Mouse (Mus musculus) c-Kit-positive CD71-negative TER-119-negative erythroid progenitor cells, embryonic 14.5 days (primary cell): ENCODE data around the gene Tsc22d3.
"Not testable (repeated sequence)": the region's sequence is repeated elsewhere in the genome, so short reads cannot be mapped to it uniquely, and the experiment has no call there.

Experiments used
- DNase-seq: peaks from one replicate; pipeline ENCODE4 v3.0.0-alpha.2; 2013; ENCODE audit warnings: low read depth

The Tsc22d3 gene

GRCm38 (mm10) chrX:140529074-140529561 is 71.3 kb downstream of the Tsc22d3 start:
- DNase-seq = no peak

GRCm38 (mm10) chrX:140527231-140527630 is 73.2 kb downstream of the Tsc22d3 start:
- no peak for DNase-seq

- DNase-seq = no peak
Observed at GRCm38 (mm10) chrX:140526253-140526618, 74.2 kb downstream of the Tsc22d3 start.

- no peak for DNase-seq
Observed at GRCm38 (mm10) chrX:140525604-140526252, 74.7 kb downstream of the Tsc22d3 start.

GRCm38 (mm10) chrX:140524231-140524630 is 76.2 kb downstream of the Tsc22d3 start:
- DNase-seq = no peak

- DNase-seq = no peak
Observed at GRCm38 (mm10) chrX:140522071-140522765, 78.2 kb downstream of the Tsc22d3 start.

- peak; percentile 79 for DNase-seq
Observed at GRCm38 (mm10) chrX:140520146-140521102, 80.0 kb downstream of the Tsc22d3 start.

GRCm38 (mm10) chrX:140518351-140518750 is 82.1 kb downstream of the Tsc22d3 start:
- no peak for DNase-seq

GRCm38 (mm10) chrX:140513379-140513778 is 87.1 kb downstream of the Tsc22d3 start:
- DNase-seq = no peak

GRCm38 (mm10) chrX:140511687-140512651 is 88.5 kb downstream of the Tsc22d3 start:
- DNase-seq = no peak

- no peak for DNase-seq
Observed at GRCm38 (mm10) chrX:140510696-140511429, 89.6 kb downstream of the Tsc22d3 start.

- DNase-seq = no peak
Observed at GRCm38 (mm10) chrX:140509817-140510216, 90.6 kb downstream of the Tsc22d3 start.

- not testable (repeated sequence) for DNase-seq
Observed at GRCm38 (mm10) chrX:140508791-140509190, 91.7 kb downstream of the Tsc22d3 start.

- no peak for DNase-seq
Observed at GRCm38 (mm10) chrX:140507377-140507776, 93.1 kb downstream of the Tsc22d3 start.

GRCm38 (mm10) chrX:140506436-140507180 is 93.9 kb downstream of the Tsc22d3 start:
- DNase-seq = no peak

GRCm38 (mm10) chrX:140505497-140506238 is 94.8 kb downstream of the Tsc22d3 start:
- DNase-seq = peak; percentile 76

- peak; percentile 62 for DNase-seq
Observed at GRCm38 (mm10) chrX:140503905-140504304, 96.6 kb downstream of the Tsc22d3 start.

GRCm38 (mm10) chrX:140501401-140502301 is 98.8 kb downstream of the Tsc22d3 start:
- no peak for DNase-seq
